Mouse (Mus musculus): ENCODE data around the gene Gfm1. TPM values are rescaled to one million over a fixed set of nuclear protein-coding genes. Genes with fewer than 3 reads are reported as not detected.

Gfm1 gene
- 100 to 1,000 TPM; 219 to 255 TPM for total RNA-seq (2021)

GRCm38 (mm10) chr3:67429999-67430380 lies at the start of gene Gfm1:
TSS of gene Gfm1 (plus strand) at chr3:67430096.
- DNase-seq = peak; percentile 87 to 89
- intact Hi-C loops (cut with DNase I) = loop anchor here (1.0 to 5.0 kb wide), 4 partner anchors 37 to 152 kb away; partner anchors contain the start of gene Mfsd1

- DNase-seq = no peak
- intact Hi-C loops (cut with DNase I) = loop anchor here (5.0 kb wide), 1 partner anchor 138 kb away; no protein-coding TSS in a partner anchor
These were observed 428 bp upstream of the Gfm1 start for GRCm38 (mm10) chr3:67429338-67429998.

DNA sequence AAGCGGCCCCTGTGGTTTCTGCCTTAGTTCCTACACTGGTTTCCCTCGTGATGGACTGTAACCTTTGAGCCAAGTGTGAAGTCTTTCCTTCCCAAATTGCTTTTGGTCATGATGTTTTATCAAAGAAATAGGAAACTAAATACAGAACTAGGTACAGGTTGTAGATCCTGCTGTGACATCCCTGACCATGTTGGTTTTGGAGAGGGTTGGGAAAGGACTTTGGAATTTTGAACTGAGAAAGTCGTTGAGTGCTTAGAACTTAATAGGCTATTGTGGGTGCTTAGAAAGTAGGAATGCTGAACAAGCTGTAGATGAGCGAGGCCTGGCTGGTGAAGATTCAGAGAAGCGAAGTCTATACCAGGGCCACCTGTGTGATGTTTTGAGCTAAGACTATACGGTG lies 4.1 kb downstream of the Gfm1 start:
- DNase-seq = no peak
- intact Hi-C loops (cut with DNase I) = loop anchor here (5.0 kb wide), 2 partner anchors 33 to 148 kb away; partner anchors contain the start of gene Mfsd1

- intact Hi-C loops (cut with DNase I) = no loop called here
- no peak for DNase-seq
These were observed 17.2 kb downstream of the Gfm1 start for GRCm38 (mm10) chr3:67447143-67447542.

DNA sequence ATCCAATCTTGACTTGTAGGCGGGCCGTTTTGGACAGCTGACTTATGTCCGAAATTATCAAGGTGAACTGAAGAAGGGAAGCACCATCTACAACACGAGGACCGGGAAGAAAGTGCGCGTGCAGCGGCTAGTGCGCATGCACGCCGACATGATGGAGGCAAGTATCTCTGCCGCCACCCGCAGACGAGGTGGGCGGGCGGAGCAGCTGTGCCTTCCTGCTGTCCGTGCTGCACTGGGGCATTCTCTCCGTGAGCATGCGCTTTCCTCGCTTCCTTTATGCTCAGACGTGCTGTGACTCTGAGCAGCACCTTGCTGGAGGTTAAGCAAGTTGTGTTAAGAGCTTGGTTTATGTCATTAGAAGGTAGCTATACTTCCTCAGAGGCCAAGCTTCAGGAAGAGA lies 19.8 kb downstream of the Gfm1 start:
- DNase-seq = no peak
- intact Hi-C loops (cut with DNase I) = loop anchor here (2.0 kb wide), 1 partner anchor 17 kb away; no protein-coding TSS in a partner anchor

DNA sequence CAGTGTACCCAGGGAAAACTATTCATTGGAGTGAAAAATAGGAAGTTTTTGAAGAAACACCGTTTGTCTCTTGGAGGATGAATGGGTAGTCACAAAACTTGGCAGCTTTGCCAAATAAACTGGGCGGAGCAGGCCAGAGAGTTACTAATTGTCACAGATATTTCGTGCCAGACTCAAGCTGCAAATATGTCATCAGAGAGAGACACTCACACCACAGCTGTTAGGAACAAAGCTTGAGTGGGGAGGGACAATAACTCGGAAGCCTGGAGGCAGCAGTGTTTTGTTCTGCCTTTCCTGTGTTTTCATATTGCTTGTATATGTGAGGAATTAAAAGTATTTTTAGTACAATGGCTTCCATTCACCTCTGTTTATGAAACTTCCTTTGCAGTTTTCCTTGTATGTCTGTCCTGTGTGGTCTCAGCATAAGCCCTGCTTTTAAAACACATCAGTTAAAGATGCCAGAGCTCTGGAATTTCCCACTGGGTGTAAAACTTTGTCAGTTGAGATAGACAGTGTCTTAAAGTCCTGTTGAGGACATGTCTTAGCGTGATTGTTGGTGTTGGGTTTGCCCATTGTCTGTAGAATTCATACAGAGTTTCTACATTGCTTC lies 20.8 kb downstream of the Gfm1 start:
- intact Hi-C loops (cut with DNase I) = no loop called here
- no peak for DNase-seq

DNA sequence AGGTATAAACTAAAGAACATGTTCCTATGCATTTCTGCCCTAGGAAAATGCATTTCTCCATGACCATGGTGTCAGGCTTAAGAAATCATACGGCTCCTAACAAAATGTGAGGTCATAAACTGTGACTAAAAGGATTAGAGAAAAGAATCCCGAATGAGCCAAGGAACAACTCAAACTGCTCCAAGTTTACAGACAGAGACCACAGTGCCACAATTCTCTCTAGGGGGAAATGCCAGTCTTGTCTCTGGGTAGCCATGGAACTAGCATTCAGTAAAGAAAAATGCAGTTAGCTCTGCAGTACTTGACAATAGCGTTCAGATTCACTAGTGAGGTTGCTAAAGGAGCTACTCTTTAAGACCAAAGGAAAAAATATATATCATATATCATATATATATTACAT lies 30.0 kb downstream of the Gfm1 start:
- DNase-seq = no peak
- intact Hi-C loops (cut with DNase I) = no loop called here

GRCm38 (mm10) chr3:67462015-67462414 lies 32.1 kb downstream of the Gfm1 start:
- DNase-seq = no peak
- intact Hi-C loops (cut with DNase I) = no loop called here

DNA sequence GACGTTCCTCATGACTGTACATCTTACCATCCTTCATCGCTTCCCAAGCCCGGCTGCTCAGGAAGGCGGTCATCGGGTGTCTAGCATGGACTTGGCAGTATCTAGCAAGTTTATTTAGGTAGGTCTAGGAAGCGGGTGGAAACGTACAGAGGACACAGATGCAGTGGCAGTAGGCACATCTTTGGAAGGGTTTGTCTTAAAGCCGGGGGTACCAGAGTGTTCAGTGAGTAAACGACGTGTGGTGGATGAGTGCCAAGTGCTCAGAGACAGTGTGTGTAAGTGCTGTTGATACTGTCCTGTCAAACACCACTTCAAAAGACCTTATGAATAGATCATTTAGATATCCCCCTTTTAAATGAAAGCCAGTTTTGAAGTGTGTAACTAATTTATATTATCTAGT lies 32.7 kb downstream of the Gfm1 start:
- intact Hi-C loops (cut with DNase I) = no loop called here
- DNase-seq = no peak

GRCm38 (mm10) chr3:67463001-67463400 lies 33.1 kb downstream of the Gfm1 start:
- DNase-seq = no peak
- intact Hi-C loops (cut with DNase I) = no loop called here

GRCm38 (mm10) chr3:67463450-67464372 lies 33.8 kb downstream of the Gfm1 start, which contains the start of gene Lxn:
TSS of gene Lxn (minus strand) at chr3:67463926.
- intact Hi-C loops (cut with DNase I) = no loop called here
- DNase-seq = peak; percentile 70 to 73

DNA sequence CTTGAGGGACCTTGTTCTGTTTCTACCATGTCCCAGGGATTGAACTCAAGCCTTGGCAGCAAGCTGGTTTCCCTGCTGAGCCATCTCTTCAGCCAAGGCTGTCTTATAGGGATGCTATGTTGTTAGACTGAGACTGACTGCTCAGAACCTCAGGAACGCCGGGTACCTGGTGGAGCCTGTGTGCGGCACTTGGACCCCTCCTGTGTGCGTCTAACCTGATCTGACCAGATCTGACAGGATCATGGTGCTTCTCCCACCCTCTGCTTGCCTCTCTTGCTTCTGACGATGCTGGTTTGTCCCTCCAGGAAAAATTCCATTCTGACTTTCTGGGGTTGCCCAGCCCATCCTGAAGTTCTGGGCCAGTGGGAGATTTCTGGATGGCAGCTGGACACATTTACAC lies 36.7 kb downstream of the Gfm1 start:
- DNase-seq = no peak
- intact Hi-C loops (cut with DNase I) = loop anchor here (5.0 kb wide), 1 partner anchor 34 kb away; the partner anchor contains the start of gene Gfm1

DNA sequence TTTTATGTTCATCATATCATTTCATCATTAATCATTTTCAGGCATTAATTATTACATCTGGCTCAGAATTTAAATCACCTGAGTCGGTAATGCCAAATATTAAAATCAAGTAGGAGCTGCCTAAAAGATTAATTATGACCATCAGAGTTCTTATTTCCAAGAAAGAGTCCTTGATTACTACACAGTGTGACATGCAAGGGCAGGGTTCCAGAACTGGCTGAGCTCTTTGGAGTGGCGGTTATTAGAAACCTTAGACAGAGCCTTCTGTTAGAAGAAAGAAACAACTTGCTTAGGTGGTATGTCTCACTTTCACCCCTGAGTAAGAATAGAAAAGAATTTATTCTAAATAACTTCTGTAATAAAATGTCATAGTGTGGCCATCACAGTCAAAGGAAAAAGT lies 37.4 kb downstream of the Gfm1 start:
- intact Hi-C loops (cut with DNase I) = loop anchor here (5.0 kb wide), 1 partner anchor 35 kb away; the partner anchor contains the start of gene Gfm1
- DNase-seq = no peak

DNA sequence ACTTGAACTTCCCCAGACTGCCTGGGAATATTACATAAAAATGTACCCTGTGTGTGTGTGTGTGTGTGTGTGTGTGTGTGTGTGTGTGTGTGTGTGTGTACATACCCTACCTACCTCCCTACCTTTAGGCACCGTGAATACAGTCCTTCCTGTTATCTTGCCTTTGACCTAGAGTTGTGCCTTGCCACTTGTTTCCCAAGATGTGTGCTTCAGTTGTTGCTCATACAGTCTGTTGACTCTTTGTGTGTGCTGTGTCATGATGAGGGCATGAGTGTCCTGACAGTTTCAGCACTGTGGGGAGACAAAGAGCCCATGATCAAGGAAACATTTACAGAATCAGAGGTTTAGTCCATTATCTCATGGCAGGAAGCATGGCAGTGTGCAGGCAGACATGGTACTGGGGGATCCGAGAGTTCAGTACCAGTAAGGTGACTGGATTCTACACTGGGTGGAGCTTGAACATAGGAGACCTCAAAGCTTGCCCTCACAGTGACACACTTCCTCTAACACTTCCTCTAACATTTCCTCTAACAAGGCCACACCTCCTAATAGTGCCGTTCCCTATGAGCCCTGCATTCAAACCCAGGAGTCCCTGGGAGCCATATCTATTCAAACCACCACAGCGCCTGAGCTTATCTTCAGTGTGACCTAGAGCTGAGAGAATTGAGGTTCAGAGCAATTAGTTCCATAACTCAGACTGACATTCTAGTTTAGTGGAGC lies 41.7 kb downstream of the Gfm1 start:
- no peak for DNase-seq
- intact Hi-C loops (cut with DNase I) = no loop called here

DNA sequence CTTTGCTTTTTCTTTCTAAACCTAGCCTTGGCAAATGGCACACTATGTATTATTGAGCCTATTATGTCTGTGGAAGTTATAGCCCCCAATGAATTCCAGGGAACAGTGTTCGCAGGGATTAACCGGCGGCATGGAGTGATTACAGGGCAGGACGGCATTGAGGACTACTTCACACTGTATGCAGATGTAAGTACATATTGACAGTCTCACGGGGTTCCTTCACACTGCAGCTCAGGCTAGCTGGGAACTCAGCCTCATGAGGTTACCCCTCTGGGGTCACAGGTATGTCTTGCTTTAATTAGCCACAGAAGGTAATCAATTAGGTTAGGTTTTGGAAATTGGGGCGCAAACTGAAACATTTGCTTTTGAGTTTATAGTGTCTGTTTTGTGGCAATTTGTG lies 43.5 kb downstream of the Gfm1 start:
- DNase-seq = no peak
- intact Hi-C loops (cut with DNase I) = no loop called here

GRCm38 (mm10) chr3:67479806-67480205 lies 49.9 kb downstream of the Gfm1 start:
- intact Hi-C loops (cut with DNase I) = no loop called here
- DNase-seq = no peak

DNA sequence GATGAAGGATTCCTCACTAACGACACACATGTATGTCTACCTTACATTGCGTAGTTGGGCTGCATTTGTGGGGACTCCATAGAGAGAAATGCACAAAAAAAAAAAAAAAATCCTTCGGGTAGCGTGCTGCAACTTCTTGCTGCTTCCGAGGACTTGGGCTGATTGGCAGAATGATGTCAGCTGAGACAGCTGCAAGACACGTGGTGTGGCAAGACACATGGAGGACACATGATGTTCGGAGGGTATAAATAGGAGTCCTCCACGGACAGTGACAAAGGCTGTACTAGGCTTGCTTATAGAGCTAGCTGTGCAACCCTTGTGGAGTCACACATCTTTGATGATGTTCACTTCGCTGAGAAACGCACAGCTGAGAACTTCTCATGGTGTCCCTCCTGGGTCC lies 52.5 kb downstream of the Gfm1 start:
- intact Hi-C loops (cut with DNase I) = no loop called here
- no peak for DNase-seq

DNA sequence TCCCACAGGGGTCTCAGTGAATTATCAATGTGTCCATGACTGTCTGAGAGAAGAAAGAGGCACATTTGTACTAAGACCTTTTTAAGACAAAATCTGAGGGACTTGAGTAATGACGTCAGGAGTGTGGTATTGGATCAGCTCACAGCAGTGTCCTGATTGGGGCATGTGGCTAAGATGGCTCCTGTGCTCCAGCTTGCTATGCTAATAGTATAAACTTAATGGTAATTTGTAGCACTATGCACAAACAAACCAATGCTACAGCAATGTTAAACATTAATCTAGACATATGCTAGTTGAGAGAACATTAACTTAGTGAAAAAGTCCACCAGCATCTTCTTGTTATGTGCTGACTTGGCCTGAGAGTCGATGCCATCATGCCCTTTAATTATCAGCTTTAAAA lies 55.3 kb downstream of the Gfm1 start:
- intact Hi-C loops (cut with DNase I) = no loop called here
- DNase-seq = no peak

- intact Hi-C loops (cut with DNase I) = no loop called here
- no peak for DNase-seq
These were observed 60.3 kb downstream of the Gfm1 start for GRCm38 (mm10) chr3:67490156-67490555.

DNA sequence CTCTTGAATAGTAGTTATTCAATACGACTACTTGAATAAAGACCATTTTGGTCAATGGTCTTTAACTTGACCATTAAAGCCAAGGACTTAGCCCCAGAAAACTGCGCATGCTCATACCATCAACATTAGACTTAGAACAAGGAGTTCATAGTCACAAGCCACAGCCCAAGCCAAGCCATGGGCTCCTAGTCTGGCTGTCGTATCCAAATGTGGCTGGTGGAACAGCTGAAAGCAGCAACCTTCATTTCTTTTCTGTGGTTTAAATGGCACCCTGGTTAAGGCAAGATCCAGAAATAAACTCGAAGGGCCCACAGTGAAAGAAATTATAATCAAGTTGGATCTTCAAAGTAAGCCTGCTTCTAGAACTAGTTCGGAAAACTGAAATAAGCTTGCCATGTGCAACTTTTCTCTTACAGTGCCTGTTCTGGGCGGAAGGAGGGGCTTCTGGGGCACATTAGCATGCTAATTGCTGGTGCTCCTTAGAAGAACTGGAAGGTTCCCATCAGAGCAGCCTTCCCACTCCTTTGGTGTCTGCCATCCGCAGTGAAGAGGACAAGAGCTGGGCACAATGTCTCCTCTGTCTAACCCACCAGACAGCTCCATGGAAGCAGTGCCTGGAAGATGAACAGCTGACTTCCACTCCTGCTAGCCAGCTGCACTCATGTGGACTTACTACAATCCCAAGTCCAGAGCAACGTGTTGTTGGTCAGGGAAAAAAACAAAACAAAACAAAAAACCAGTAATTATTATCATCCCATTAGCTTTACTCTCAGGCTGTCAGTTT lies 62.4 kb downstream of the Gfm1 start:
- no peak for DNase-seq
- intact Hi-C loops (cut with DNase I) = no loop called here

Measured in heart, postnatal 36 days (tissue).